Mouse (Mus musculus) testis, adult 2 months (tissue): Measurements from ENCODE around the gene Rgsl1. TPM values are rescaled to one million over a fixed set of nuclear protein-coding genes. Genes with fewer than 3 reads are reported as not detected.

ENCODE experiments used
- H3K27ac ChIP-seq: fragments of 200-500 bp; 2 replicates; pipeline ENCODE4 v1.5.1; 2012; ENCODE audit warnings: low read depth, low read length; ENCODE audit not compliant: control insufficient read depth, insufficient read depth
- H3K27me3 ChIP-seq: fragments of 200-500 bp; 2 replicates; pipeline ENCODE4 v1.6.1; 2012; ENCODE audit warnings: mild to moderate bottlenecking, low read length, moderate library complexity; ENCODE audit not compliant: control insufficient read depth, insufficient read depth
- H3K36me3 ChIP-seq: fragments of 200-500 bp; 2 replicates; pipeline ENCODE4 v1.6.1; 2012; ENCODE audit warnings: mild to moderate bottlenecking, low read length; ENCODE audit not compliant: control insufficient read depth, insufficient read depth
- H3K4me1 ChIP-seq: fragments of 200-500 bp; 2 replicates; pipeline ENCODE4 v1.6.1; 2012; ENCODE audit warnings: low read length; ENCODE audit not compliant: control insufficient read depth, insufficient read depth
- H3K4me3 ChIP-seq: fragments of 200-500 bp; 2 replicates; pipeline ENCODE4 v1.5.1; 2012; ENCODE audit warnings: low read depth, mild to moderate bottlenecking, low read length, moderate library complexity, mixed read lengths; ENCODE audit not compliant: control insufficient read depth
- CTCF ChIP-seq: fragments of 200-500 bp; IDR thresholded peaks from 2 replicates; pipeline ENCODE4 v1.5.1; 2012; ENCODE audit warnings: low read depth, mild to moderate bottlenecking, inconsistent platforms, low read length, moderate library complexity; ENCODE audit not compliant: control insufficient read depth, insufficient read depth, insufficient replicate concordance
- POLR2A ChIP-seq: fragments of 200-500 bp; IDR thresholded peaks from 2 replicates; pipeline ENCODE4 v1.6.1; 2012; ENCODE audit warnings: low read depth, mild to moderate bottlenecking, inconsistent platforms, low read length, moderate library complexity; ENCODE audit not compliant: control insufficient read depth
- polyA plus RNA-seq: library from polyadenylated mRNA; depleted of rRNA; stranded (reverse); fragments of >200 nt; gene quantifications from 2 replicates; pipeline ENCODE4 v1.2.3, GENCODE M21; 2012

The Rgsl1 gene
- polyA plus RNA-seq, 1 experiment, result 22.6 TPM

DNA sequence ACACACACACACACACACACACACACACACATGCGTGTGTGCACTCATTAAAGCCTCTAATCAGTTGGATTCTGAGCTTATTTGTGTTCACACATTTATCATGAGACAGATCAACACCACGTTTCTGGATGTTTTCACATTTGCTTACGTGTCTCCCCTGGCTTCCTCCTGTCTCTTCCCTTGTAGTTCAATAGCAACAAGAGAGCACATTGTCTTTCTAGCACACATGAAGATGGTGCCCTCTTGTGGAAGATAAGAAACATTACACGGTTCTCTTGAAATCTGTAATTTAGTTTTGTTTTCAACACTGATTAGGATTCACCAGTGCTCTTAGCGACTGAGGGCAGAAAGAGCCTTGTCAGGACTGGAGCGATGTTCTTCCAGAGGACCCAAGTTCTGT, 2.9 kb upstream of the Rgsl1 start:
- peaks cover 3% of the 10 kb centered on the region for H3K4me1 ChIP-seq
- no peak overlapping the region for H3K4me3 ChIP-seq
- no peak for TF ChIP-seq POLR2A
- no peak for TF ChIP-seq CTCF
- H3K27ac ChIP-seq, result no peak overlapping the region
- H3K27me3 ChIP-seq, result no peaks in the 10 kb centered on the region
- no peaks in the 10 kb centered on the region for H3K36me3 ChIP-seq

DNA sequence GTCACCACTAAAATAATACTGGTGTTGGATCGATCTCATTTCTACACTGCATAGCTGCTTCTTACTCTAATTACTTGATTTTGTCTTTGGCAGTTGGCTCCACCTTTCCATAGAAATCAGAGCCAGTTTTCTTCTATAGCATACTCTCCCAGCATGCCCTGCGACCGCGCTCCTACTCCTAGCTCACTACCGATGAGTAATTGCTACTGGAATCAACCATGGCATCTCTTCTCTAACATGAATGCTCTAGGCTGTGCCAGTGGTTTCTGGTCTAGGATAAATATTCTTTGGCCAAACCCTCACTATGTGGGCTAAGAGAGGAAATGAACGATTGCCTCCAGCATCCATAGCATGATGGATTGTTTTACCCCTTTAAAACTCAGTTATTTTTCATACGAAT, 2.5 kb upstream of the Rgsl1 start:
- H3K4me1 ChIP-seq, result peaks cover 3% of the 10 kb centered on the region
- H3K27ac ChIP-seq, result no peak overlapping the region
- H3K27me3 ChIP-seq, result no peaks in the 10 kb centered on the region
- no peak for TF ChIP-seq CTCF
- TF ChIP-seq POLR2A, result no peak
- H3K4me3 ChIP-seq, result no peak overlapping the region
- H3K36me3 ChIP-seq, result no peaks in the 10 kb centered on the region

DNA sequence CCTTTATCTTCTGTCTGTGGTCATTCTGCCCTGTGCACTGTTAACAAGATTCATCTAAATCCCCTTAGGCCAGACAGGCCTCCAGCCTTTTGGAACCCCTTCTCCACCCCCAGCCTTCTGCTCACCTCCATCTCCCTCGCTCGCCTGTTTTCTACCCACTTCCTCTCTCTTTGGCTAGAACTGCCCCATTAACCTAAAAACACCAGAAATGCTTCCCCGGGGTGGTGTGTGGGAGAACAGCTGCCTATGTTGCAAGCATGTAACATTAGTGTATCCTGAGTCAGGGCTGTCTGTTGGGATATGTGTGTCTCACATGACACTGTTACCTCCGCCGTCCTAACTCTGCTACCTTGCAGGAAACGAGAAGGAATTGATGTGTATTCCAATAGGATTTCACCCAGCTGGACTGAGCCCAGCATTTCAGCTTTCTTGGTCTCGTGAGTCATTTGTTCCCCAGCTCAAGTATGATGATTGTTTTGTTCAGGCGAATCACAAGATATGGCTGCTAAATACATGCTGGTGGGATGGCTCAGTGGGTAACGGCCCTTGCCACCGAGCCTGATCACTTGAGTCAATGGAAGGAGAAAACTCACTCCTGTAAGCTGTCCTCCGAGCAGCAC, 1.7 kb downstream of the Rgsl1 start:
- Histone ChIP-seq H3K27ac (no peak overlapping the region), H3K27me3 (no peaks in the 10 kb centered on the region), H3K36me3 (no peaks in the 10 kb centered on the region), H3K4me1 (peaks cover 3% of the 10 kb centered on the region), H3K4me3 (peak overlapping the region; percentile 20; the same call in 1 of the 2 replicates)
- TF ChIP-seq CTCF, result no peak
- no peak for TF ChIP-seq POLR2A

DNA sequence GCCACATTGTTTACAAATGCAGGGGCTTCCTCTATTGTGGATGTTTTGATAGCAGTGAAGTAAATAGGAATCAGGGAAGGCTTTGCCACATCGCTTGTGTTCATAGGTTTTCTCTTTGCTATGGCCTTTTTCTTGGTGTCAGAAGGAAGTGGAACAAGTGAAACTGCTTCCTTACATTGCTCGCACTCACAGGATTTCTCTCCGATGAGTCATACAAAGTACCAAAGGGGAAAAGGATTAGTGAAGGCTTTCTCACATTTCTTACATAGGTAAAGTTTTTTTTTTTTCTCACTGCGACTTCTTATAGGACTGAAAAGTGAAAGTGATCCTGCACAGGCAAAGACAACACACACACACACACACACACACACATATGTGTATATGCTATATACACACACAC, 7.9 kb downstream of the Rgsl1 start:
- no peak overlapping the region for H3K27ac ChIP-seq
- no peaks in the 10 kb centered on the region for H3K4me1 ChIP-seq
- H3K36me3 ChIP-seq, result no peaks in the 10 kb centered on the region
- H3K27me3 ChIP-seq, result no peaks in the 10 kb centered on the region
- no peak for TF ChIP-seq POLR2A
- TF ChIP-seq CTCF, result no peak
- no peak overlapping the region for H3K4me3 ChIP-seq

DNA sequence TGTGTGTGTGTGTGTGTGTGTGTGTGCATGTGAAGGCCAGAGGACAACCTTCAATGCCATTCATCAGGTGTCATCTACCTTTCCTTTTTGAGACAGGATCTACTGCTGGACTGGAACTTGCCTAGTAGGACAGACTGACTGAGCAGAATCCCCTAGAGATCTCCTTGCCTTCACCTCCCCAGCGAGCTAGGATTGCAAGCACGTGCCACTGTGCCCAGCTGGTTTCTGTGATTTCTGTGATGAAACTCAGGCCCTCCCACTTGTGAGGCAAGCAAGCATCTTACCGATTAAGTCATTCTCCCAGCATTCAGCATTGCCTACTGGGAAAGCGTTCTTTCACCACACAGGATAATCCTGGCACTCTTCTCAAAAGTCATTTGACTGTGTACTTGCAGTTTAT, 13.2 kb downstream of the Rgsl1 start:
- Histone ChIP-seq H3K27ac (no peak overlapping the region), H3K4me3 (no peak overlapping the region), H3K27me3 (no peaks in the 10 kb centered on the region), H3K4me1 (no peaks in the 10 kb centered on the region), H3K36me3 (no peaks in the 10 kb centered on the region)
- TF ChIP-seq CTCF, result no peak
- TF ChIP-seq POLR2A, result no peak

DNA sequence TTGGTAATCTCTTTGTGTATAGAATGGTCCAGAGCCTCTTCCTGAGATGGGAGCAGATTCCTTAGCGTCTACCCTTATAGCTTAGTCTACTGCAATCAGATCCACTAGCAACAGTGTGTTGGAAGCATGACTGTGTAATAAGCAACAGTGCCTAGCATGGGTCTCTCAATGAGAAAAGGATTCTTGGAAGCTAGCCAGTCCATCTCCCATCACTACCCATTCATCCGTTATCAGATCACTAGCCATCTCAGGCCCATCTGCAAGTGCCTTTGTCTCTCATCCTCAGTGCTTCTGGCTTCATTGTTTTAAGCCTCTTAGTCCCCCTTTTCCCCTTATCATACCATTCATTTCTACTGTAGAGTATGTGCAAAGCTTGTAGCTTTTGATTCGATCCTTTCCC, 23.7 kb downstream of the Rgsl1 start:
- H3K36me3 ChIP-seq, result no peaks in the 10 kb centered on the region
- no peaks in the 10 kb centered on the region for H3K4me1 ChIP-seq
- no peaks in the 10 kb centered on the region for H3K27me3 ChIP-seq
- no peak for TF ChIP-seq POLR2A
- no peak for TF ChIP-seq CTCF
- no peak overlapping the region for H3K27ac ChIP-seq
- no peak overlapping the region for H3K4me3 ChIP-seq

DNA sequence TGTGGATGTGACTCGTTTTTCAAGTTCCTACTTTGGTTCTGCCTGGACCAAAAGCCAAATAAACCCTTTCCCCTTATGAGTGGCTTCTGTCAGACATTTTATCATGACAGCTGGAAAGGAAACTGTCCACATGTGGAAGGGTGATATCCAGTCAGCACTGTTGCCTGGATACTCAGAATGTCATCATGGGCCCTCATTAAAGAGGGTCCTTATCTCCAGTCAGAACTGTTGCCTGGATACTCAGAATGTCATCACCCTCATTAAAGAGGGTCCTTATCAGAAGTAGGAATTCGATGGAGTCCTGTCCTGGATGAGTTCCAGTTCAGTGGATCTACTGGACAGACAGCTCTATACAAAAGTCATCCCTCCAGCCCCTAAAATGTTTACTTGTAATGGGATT, 29.7 kb downstream of the Rgsl1 start:
- Histone ChIP-seq H3K4me1 (no peaks in the 10 kb centered on the region), H3K27me3 (no peaks in the 10 kb centered on the region), H3K36me3 (no peaks in the 10 kb centered on the region), H3K4me3 (no peak overlapping the region), H3K27ac (no peak overlapping the region)
- TF ChIP-seq CTCF, result no peak
- TF ChIP-seq POLR2A, result no peak
